Mouse (Mus musculus) embryo, embryonic 10 days (tissue): ENCODE measurements around the gene Gm28269.

Source experiments
- DNase-seq: peaks from one replicate; pipeline ENCODE4 v3.0.0-alpha.2; 2015; ENCODE audit warnings: low spot score

Gm28269 gene

DNA sequence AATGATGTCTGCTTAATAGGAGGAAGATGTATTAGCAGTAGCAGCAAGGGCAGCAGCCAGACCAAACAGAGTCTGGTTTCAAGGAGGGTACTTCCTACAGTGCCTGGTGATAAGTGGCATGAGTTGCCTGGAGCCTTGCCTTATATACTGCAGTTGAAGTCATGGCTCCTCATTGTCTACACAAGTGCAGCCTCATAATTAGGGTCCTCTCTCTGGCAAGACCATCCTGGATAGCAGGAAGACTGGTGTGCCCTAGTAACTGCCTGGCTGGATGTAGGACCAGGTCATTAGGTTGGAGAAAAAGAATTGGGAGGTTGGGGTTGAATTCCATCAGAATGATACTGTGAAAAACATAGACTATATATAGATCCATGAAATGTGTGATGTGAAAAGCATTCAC is at the start of gene Gm28269:
Gene Gm28269, minus strand, starts transcription at position 101 of the 400 bp plus-strand sequence.
- no peak for DNase-seq

DNA sequence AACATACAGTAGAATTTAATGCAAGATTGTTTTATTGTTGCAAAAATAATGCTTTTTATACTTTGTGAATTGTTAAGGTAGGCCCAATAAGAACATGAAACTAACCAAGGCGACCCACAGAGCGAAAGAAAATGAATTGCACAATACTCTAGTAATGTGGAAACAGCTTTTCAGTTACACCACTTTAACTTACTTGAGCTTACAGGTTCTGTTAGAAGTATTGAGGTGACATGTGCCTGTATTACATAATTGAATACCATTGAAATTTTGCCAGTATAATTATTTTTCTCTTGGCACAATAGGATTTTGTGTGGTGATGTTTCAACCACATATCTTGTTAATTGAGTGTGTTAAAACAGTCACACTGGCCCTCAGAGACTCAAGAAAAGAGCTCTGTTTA is 28.0 kb downstream of the Gm28269 start:
- no peak for DNase-seq

GRCm38 (mm10) chrX:21715293-21715692 is 29.6 kb downstream of the Gm28269 start:
- DNase-seq = no peak

DNA sequence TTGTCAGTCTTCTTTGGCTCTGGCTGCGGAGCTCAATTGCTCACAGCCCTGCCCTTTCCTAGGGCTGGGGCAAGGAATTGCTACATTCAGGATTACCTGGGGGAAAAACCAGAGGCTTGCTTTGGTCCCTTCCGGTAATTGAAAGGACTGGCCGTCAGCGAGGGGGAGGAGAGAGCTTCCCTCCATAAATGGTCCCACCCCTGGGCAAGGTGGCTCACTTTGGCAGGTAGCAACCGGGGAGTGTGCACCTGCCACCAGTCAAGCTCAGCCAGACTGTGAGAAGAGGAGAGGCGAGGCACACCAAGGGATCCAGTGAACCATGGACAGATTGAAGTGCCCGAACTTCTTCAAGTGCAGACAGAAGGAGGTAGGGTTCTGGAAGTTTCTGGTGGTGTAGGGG is 30.1 kb downstream of the Gm28269 start, which contains the start of gene Slc6a14:
Gene Slc6a14, plus strand, starts transcription at position 68 of the 400 bp plus-strand sequence.
- no peak for DNase-seq

GRCm38 (mm10) chrX:21704470-21704869 is 40.4 kb downstream of the Gm28269 start:
- no peak for DNase-seq

- no peak for DNase-seq
These were observed 43.3 kb downstream of the Gm28269 start for GRCm38 (mm10) chrX:21701646-21702045.

DNA sequence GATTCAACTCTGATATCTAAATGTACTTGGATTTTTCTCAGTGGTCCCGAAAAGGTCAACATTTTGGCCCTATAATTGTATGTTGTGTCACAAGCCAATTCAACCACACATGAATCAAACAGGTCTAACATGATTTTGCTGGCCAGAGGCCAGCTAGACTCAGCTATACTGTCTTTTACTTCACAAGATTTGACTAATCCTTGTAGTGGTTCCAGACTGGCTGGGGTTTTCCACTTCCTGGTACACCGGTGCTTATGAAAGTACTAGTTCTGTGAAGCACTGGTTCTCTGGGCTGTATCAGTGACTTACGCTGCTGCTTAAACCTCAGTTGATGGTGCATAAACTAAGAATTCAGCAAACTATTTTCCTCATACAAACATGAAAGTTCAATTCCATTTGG is 49.2 kb downstream of the Gm28269 start:
- DNase-seq = no peak

DNA sequence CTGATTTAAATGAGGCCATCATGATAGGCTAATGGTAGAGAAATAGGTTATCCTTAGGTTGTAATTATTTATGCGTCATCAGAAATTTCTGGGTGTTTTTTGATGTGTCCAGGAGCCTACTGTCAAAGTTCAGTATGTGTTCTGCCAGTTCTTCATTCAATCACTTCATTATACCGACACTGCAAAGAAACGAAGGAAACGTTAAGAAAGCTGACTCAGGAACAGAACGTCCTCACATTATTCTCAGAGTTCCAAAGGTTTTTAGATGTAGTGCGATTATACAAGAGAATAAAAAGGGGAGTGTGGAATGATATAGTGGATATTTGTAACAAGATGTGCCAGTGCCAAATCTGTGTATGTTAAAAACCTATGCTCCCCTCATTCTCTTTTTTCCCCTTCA is 49.7 kb downstream of the Gm28269 start:
- DNase-seq = no peak
